Mouse (Mus musculus) forebrain, embryonic 13.5 days (tissue): ENCODE data around the gene Ndufa13. TPM values are rescaled to one million over a fixed set of nuclear protein-coding genes. Genes with fewer than 3 reads are reported as not detected.

Source experiments
- ATAC-seq: fragments of 200-750 bp; cut with Nextera tagmentation; 2 replicates; pipeline ENCODE4 v1.8.0; 2017
- H3K27ac ChIP-seq: fragments of 300-500 bp; sonication (generic); 2 replicates; pipeline ENCODE4 v1.5.1; 2015; ENCODE audit warnings: inconsistent platforms, mild to moderate bottlenecking, moderate library complexity
- H3K27me3 ChIP-seq: fragments of 300-500 bp; sonication (generic); 2 replicates; pipeline ENCODE4 v1.6.1; 2015; ENCODE audit warnings: mild to moderate bottlenecking, inconsistent platforms
- H3K36me3 ChIP-seq: fragments of 300-500 bp; sonication (generic); 2 replicates; pipeline ENCODE4 v1.6.1; 2015; ENCODE audit warnings: mild to moderate bottlenecking, inconsistent platforms; ENCODE audit not compliant: poor library complexity, severe bottlenecking
- H3K4me1 ChIP-seq: fragments of 300-500 bp; sonication (generic); 2 replicates; pipeline ENCODE4 v1.6.1; 2015; ENCODE audit warnings: inconsistent platforms
- H3K4me2 ChIP-seq: fragments of 300-500 bp; sonication (generic); 2 replicates; pipeline ENCODE4 v1.6.1; 2015; ENCODE audit warnings: inconsistent platforms, mild to moderate bottlenecking, moderate library complexity
- H3K4me3 ChIP-seq: fragments of 300-500 bp; sonication (generic); 2 replicates; pipeline ENCODE4 v1.5.1; 2015; ENCODE audit warnings: mild to moderate bottlenecking, inconsistent platforms
- H3K9ac ChIP-seq: fragments of 300-500 bp; sonication (generic); 2 replicates; pipeline ENCODE4 v1.6.1; 2015; ENCODE audit warnings: mild to moderate bottlenecking, inconsistent platforms
- H3K9me3 ChIP-seq: fragments of 300-500 bp; sonication (generic); replicated peaks from 2 replicates; pipeline ENCODE4 v1.6.1; 2016; ENCODE audit warnings: inconsistent platforms
- WGBS: fragments of 180-500 bp; shearing (Covaris S2); methylation state at CpG from one replicate; pipeline ENCODE4 v1.1.7; 2015; 5-methylcytosine and 5-hydroxymethylcytosine counted together
- polyA plus RNA-seq: library from polyadenylated mRNA; unstranded; fragments of >200 nt; fragmentation: Nextera tagmentation; extraction: Ambion mirVana; gene quantifications from 2 replicates; pipeline ENCODE4 v1.2.1, GENCODE M21; 2015

The Ndufa13 gene
- polyA plus RNA-seq, 1 experiment from 2014 or later: 183 TPM

DNA sequence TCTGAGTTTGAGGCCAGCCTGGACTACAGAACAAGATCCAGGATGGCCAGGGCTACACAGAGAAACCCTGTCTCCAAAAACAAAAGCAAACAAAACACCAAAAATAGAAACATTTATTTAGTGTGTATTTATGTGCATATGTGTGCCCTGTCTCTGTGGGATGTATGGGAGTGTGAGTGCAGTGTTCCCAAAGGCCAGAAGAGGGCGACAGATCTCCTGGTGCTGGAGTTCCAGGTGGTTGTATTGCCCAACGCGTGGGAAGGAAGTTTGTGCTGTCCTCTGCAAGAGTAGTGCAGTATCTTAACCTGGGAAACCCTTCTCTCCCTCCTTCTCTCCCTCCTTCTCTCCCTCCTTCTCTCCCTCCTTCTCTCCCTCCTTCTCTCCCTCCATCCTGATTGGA, 52.5 kb downstream of the Ndufa13 start:
- Histone ChIP-seq H3K27ac (no peak overlapping the region), H3K9ac (no peak overlapping the region), H3K9me3 (no peaks in the 10 kb centered on the region), H3K27me3 (no peaks in the 10 kb centered on the region), H3K4me3 (no peak overlapping the region), H3K36me3 (peaks cover 20% of the 10 kb centered on the region), H3K4me1 (no peaks in the 10 kb centered on the region), H3K4me2 (no peak overlapping the region)
- no peak for ATAC-seq
- 46% methylated on average over 3 of the region's 3 CpGs for WGBS

DNA sequence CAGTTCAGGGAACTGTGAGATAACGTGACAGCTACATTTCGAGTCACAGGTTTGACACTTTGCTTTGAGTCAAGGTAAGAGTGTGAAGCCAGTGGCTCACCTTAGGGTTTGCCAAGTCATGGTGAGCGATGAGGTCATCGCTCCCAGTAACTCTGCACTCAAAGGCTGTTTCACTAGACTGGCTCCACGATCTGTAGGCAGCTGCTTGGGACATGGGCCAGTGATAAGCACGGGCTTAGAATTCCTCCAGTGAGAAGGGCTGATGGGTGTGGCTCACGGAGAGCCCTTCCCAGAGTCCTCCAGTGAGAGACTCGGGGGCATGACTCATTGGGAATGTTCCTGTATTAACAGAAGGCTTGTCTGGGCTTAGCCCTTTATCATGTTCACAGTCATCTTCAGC, 53.4 kb downstream of the Ndufa13 start:
- Histone ChIP-seq H3K4me1 (no peaks in the 10 kb centered on the region), H3K36me3 (peaks cover 20% of the 10 kb centered on the region), H3K9me3 (no peaks in the 10 kb centered on the region), H3K4me3 (no peak overlapping the region), H3K27ac (no peak overlapping the region), H3K9ac (no peak overlapping the region), H3K4me2 (no peak overlapping the region), H3K27me3 (no peaks in the 10 kb centered on the region)
- WGBS: 94% methylated on average over 8 of the region's 8 CpGs
- ATAC-seq: no peak

DNA sequence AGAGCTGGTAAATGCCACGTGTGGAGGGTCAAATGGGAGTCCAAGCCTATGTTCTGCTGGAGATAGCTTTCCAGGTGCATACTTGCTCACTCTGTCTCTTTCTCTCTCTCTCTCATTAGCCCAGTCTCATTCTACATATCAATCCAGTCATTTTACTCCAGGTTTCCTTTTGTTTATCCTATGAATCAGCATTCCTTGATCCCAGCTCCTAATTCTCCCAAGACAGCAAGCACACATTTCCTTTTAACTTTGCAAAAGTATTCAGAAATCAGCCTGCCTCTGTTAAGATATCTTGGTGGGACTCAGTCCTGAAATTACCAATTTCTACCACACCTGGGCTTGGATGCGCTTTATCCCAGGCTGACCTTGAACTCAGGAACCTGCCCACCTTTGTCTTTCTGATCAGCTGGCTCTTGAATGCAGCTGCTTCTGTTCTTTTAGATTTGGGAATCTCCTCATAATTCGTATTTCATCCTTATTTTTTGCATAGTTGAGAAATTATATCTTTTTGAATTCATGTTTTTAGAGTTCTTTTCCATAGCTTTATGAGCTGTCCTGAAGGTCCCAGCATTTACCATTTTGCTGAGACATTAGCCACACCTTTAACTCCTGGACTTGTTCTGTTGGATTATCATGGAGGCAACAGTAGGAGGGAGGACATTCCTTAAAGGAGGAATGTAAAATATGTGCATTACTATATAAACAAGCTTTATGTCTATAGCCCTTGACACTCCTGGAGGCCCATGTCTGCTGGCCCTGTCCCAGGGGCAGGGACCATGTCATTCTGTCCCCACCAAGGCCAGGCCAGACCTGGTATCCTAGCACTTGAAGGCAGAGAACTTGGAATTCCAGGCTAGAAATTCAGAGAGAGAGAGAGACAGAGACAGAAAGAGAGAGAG, 54.9 kb downstream of the Ndufa13 start:
- no peaks in the 10 kb centered on the region for H3K4me1 ChIP-seq
- no peak overlapping the region for H3K9ac ChIP-seq
- H3K9me3 ChIP-seq: no peaks in the 10 kb centered on the region
- H3K27ac ChIP-seq: no peak overlapping the region
- no peak overlapping the region for H3K4me3 ChIP-seq
- no peak for ATAC-seq
- no peaks in the 10 kb centered on the region for H3K27me3 ChIP-seq
- H3K4me2 ChIP-seq: no peak overlapping the region
- peaks cover 19% of the 10 kb centered on the region for H3K36me3 ChIP-seq
- 80% methylated on average over 3 of the region's 3 CpGs for WGBS

Other genes starting within 250 kb of the Ndufa13 start
- gene Zfp964, start 248.1 kb downstream of the Ndufa13 start, polyA plus RNA-seq: 1.9 TPM in 2 replicates
- gene Zfp869, start 191.8 kb downstream of the Ndufa13 start, polyA plus RNA-seq: 27.9 and 34.9 TPM in 2 replicates
- 7.2 and 8.8 TPM in 2 replicates for gene Zfp963, start 152.6 kb downstream of the Ndufa13 start, polyA plus RNA-seq
- gene Gm20422, start 127.7 kb downstream of the Ndufa13 start, polyA plus RNA-seq: 0.28 and 0.81 TPM in 2 replicates
- 41.7 and 45.5 TPM in 2 replicates for gene Atp13a1, start 111.4 kb downstream of the Ndufa13 start, polyA plus RNA-seq
- 43.0 and 45.4 TPM in 2 replicates for gene Zfp866, start 111.4 kb downstream of the Ndufa13 start, polyA plus RNA-seq
- 24.0 and 28.6 TPM in 2 replicates for gene Gmip, start 93.9 kb downstream of the Ndufa13 start, polyA plus RNA-seq
- gene Lpar2, start 80.1 kb downstream of the Ndufa13 start, polyA plus RNA-seq: 0.88 and 0.89 TPM in 2 replicates
- 63.5 and 67.7 TPM in 2 replicates for gene Pbx4, start 70.1 kb downstream of the Ndufa13 start, polyA plus RNA-seq
- gene Cilp2, start 14.9 kb downstream of the Ndufa13 start, polyA plus RNA-seq: 1.1 and 1.3 TPM in 2 replicates
- 2.5 and 3.4 TPM in 2 replicates for gene Tssk6, start 374 bp downstream of the Ndufa13 start, polyA plus RNA-seq
- 7.2 and 7.9 TPM in 2 replicates for gene Yjefn3, start 154 bp upstream of the Ndufa13 start, polyA plus RNA-seq
- 29.5 and 31.7 TPM in 2 replicates for gene Gatad2a, start 93.8 kb upstream of the Ndufa13 start, polyA plus RNA-seq
- gene Mau2, start 140.2 kb upstream of the Ndufa13 start, polyA plus RNA-seq: 73.0 and 78.5 TPM in 2 replicates
- 56.2 and 63.1 TPM in 2 replicates for gene Sugp1, start 140.3 kb upstream of the Ndufa13 start, polyA plus RNA-seq
- 1.1 and 1.3 TPM in 2 replicates for gene Tm6sf2, start 170.4 kb upstream of the Ndufa13 start, polyA plus RNA-seq
- 0.14 and 0.16 TPM in 2 replicates for gene Hapln4, start 180.9 kb upstream of the Ndufa13 start, polyA plus RNA-seq
- 100 and 102 TPM in 2 replicates for gene Ncan, start 218.3 kb upstream of the Ndufa13 start, polyA plus RNA-seq
- 33.4 and 37.4 TPM in 2 replicates for gene Nr2c2ap, start 228.8 kb upstream of the Ndufa13 start, polyA plus RNA-seq
- gene Rfxank, start 236.6 kb upstream of the Ndufa13 start, polyA plus RNA-seq: 12.2 and 14.2 TPM in 2 replicates
- 47.4 and 48.0 TPM in 2 replicates for gene Borcs8, start 236.9 kb upstream of the Ndufa13 start, polyA plus RNA-seq
- gene Mef2b, start 237.2 kb upstream of the Ndufa13 start, polyA plus RNA-seq: 0.23 and 0.45 TPM in 2 replicates